Mouse (Mus musculus) embryonic stem cell, embryonic (primary cell): ENCODE data around the gene Cbx1.

Experiments used
- CTCF ChIA-PET, 4 experiments: fragments of 300-600 bp in 2 of 4; fragments of 350-600 bp in 2 of 4; sonication (Branson Sonifier 250); formaldehyde crosslinking; loops; one replicate each; lab custom pipeline; 2022; ENCODE audit warnings: inconsistent platforms in 2 of 4; lab: Charles Lee
- POLR2A ChIA-PET, 4 experiments: fragments of 300-600 bp in 2 of 4; fragments of 350-600 bp in 2 of 4; sonication (Branson Sonifier 250); formaldehyde crosslinking; loops; one replicate each; lab custom pipeline; 2022; ENCODE audit warnings: antibody characterized with exemption in 4 of 4, inconsistent platforms in 1 of 4; lab: Charles Lee

Cbx1 gene

DNA sequence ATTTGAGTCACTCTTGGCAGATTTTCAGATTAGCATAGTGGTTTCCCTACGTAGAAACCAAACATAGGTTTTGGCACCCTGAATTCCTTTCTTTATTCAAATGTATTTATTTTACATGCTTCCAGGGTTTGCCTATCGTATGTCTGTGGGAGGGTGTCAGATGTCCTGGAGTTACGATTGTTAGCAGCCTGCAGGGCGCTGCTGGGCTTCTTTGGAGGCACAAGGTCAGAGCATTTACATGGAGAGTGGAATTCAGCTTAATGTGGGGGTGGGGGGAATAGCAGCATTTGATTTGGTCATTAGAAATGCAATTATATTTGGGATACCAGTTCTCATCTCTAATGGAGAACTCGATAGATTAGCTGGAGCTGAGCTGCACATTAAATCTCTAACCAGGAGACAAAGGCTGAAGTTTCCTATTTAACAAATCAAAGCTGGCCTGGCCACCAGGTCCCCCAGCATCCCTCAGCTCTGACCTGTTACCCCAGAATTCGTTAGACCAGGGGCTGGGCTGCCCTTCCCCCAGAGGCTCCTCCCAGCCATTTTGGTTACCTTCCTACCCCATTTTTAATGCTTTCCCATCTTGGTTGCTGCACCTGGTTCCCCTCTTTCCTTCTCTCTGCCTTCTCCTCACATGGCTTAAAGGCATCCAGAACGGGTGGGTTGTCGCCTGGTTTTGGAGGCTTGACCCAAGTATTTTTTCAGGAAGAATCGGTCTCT, 2.0 kb upstream of the Cbx1 start:
- CTCF ChIA-PET, result interaction anchor here in 3 of 4 experiments (0.6 to 1.4 kb wide), 14 partner anchors 8 to 641 kb away, joined by 3 to 13 read pairs (median 4); partner anchors contain the start of genes Cdk5rap3 (in 1 of the 3) and Snx11 (in 1 of the 3)

DNA sequence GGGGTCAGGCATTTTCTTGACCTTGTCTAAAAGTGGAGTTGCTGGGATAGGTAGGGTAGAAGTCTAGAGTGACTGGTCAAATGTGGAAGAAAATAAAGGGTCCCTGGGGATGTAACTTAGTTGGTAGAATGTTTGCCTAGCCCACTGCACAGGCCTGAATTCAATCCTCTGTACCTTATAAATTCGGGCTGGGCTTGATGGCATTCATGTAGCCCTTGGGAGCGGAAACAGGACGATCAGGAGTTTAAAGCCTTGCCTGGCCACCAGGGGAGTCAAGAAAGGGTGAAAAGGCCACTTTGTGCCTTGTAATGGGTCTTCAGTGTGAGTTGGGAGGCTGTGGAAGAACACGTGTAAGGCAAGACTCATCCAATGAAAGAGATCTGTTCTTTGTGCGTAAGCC, 1.1 kb downstream of the Cbx1 start:
- ChIA-PET POLR2A (interaction anchor here in 3 of 4 experiments (0.6 to 14.4 kb wide), 44 partner anchors 7 to 315 kb away, joined by 3 to 288 read pairs (median 4); partner anchors contain the start of genes Snx11 (in 3 of the 3), Nfe2l1 (in 2 of the 3) and Cdk5rap3 (in 1 of the 3)), CTCF (interaction anchor here in 2 of 4 experiments (0.6 to 1.0 kb wide), 3 partner anchors 9 to 224 kb away, joined by 5 to 7 read pairs (median 5); no protein-coding TSS in a partner anchor)

More for the DNA sequence above, 2.0 kb upstream of the Cbx1 start:
- POLR2A ChIA-PET, result interaction anchor here (0.5 to 2.7 kb wide), 36 partner anchors 8 to 916 kb away, joined by 3 to 15 read pairs (median 4); partner anchors contain the start of genes Snx11 (in 3 of the 4), Nfe2l1 (in 2 of the 4) and Hoxb13 (in 1 of the 4)

DNA sequence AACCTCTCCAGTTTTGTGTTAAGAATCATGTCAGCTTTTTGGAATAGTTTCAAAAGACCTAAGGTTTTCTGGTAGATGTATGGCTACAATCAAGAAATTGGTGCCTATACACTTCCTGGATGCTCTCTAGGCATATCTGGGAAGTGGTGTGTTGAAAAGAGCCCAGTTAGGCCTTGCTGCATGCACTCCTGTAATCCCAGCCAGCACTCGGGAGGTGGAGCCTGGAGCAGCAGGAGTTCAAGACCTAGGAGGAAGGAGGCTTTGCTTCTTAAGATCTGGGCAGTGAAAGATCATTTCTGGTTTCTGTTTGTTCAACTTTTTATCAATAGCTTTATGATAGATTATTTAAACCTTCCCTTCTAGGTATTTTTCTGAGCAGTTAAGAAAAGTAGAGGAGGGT, 1.8 kb downstream of the Cbx1 start:
- ChIA-PET POLR2A (interaction anchor here in 3 of 4 experiments (0.5 to 14.4 kb wide), 10 partner anchors 10 to 303 kb away, joined by 4 to 288 read pairs (median 14); partner anchors contain the start of genes Snx11 (in 2 of the 3), Copz2 (in 1 of the 3) and Nfe2l1 (in 1 of the 3)), CTCF (interaction anchor here in 1 of 4 experiments (0.6 kb wide), 1 partner anchor 223 kb away, joined by 7 read pairs; no protein-coding TSS in a partner anchor)

DNA sequence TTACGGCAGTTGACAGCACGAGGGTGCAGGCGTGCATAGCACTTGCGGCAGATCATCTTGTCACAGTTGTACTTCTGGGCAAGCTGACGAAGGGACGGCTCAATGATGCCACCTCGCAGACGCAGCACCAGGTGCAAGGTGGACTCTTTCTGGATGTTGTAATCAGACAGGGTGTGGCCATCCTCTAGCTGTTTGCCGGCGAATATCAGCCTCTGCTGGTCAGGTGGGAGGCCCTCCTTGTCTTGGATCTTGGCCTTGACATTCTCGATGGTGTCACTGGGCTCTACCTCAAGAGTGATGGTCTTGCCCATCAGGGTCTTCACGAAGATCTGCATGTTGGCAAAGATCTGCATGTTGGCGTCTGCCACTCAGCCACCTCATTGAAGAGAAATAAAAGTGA, 6.6 kb downstream of the Cbx1 start:
- POLR2A ChIA-PET, result interaction anchor here (0.6 to 14.4 kb wide), 34 partner anchors 8 to 507 kb away, joined by 3 to 288 read pairs (median 5); partner anchors contain the start of genes Nfe2l1 (in 2 of the 4) and Snx11 (in 1 of the 4)
- CTCF ChIA-PET, result interaction anchor here (0.6 to 4.0 kb wide), 12 partner anchors 9 to 650 kb away, joined by 3 to 15 read pairs (median 3); partner anchors contain the start of gene Snx11 (in 1 of the 4)

DNA sequence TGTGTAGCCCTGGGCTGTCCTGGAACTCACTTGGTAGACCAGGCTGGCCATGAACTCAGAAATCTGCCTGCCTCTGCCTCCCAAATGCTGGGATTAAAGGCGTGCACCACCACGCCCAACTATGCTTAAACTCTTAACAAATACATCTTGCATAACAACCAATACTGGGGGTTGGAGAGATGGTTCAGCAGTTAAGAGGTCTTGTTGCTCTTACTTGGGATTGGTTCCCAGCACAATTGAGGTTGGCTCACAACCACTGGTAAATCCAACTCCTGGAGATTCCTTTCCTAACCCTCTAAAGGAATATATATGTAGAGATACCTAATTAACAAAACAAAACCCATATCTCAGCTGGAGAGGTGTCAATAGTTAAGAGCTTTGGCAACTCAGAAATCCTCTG, 7.2 kb downstream of the Cbx1 start:
- POLR2A ChIA-PET, result interaction anchor here (0.6 to 14.4 kb wide), 41 partner anchors 8 to 391 kb away, joined by 3 to 288 read pairs (median 4); partner anchors contain the start of genes Nfe2l1 (in 2 of the 4), Snx11 (in 2 of the 4) and Kpnb1 (in 1 of the 4)

DNA sequence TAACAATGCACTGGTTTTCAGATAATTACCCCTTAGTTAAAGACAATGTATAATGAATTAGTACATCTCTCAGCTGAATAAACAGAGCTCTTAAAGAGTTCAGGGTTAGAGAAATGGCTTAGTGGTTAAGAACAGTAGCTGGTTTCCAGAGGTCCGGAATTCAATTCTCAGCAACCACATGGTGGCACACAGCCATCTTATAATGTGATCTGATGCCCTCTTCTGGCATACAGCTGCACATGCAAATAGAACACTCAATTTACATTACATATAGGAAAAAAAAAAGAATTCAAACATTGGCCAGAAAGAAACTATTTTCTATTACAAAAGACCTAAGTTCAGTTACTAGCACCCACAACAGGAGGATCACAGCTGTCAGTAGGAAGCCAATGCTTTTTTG, 7.7 kb downstream of the Cbx1 start:
- CTCF ChIA-PET, result interaction anchor here in 3 of 4 experiments (0.5 to 4.0 kb wide), 23 partner anchors 9 to 1288 kb away, joined by 3 to 15 read pairs (median 3); partner anchors contain the start of gene Snx11 (in 1 of the 3)
- POLR2A ChIA-PET, result interaction anchor here (0.6 to 14.4 kb wide), 34 partner anchors 8 to 391 kb away, joined by 3 to 288 read pairs (median 6); partner anchors contain the start of genes Nfe2l1 (in 2 of the 4), Snx11 (in 2 of the 4) and Kpnb1 (in 1 of the 4)

More for the DNA sequence above, 7.2 kb downstream of the Cbx1 start:
- CTCF ChIA-PET, result interaction anchor here (0.5 to 4.0 kb wide), 28 partner anchors 9 to 650 kb away, joined by 3 to 15 read pairs (median 3); partner anchors contain the start of gene Snx11 (in 2 of the 4)

DNA sequence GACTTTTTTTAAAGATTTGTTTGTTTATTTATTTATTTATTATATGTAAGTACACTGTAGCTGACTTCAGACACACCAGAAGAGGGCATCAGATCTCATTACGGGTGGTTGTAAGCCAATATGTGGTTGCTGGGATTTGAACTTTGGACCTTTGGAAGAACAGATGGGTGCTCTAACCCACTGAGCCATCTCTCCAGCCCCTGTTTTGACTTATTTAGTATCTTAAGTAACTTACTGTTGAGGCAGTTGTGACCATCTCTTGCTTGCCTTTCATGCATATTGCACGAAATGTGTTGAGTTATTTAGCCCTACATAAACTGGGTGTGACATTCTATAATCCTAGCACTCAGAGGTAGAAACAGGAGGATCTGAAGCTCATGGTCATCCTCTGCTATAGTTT, 10.6 kb downstream of the Cbx1 start:
- POLR2A ChIA-PET, result interaction anchor here in 3 of 4 experiments (0.7 to 14.4 kb wide), 8 partner anchors 10 to 25 kb away, joined by 3 to 288 read pairs (median 4); partner anchors contain the start of gene Nfe2l1 (in 1 of the 3)
- CTCF ChIA-PET, result no interaction called here

DNA sequence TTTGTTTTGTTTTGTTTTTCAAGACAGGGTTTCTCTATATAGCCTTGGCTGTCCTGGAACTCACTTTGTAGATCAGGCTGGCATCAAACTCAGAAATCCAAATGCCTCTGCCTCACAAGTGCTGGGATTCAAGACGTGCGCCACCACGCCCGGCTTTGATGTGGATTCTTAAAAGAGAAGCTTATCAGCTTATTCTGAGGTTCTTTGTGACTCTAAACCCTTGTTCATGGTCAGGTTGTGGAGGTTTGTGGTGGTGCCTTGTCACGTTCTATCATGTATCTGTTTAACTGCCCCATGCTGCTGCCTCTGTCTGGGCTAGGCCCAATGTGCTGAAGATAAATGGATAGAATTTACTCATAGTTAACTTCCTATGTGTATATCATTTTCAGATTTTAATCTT, 16.7 kb downstream of the Cbx1 start:
- POLR2A ChIA-PET, result interaction anchor here in 3 of 4 experiments (0.8 to 12.7 kb wide), 23 partner anchors 10 to 281 kb away, joined by 3 to 271 read pairs (median 4); partner anchors contain the start of genes Cbx1 (in 2 of the 3), Nfe2l1 (in 2 of the 3) and Snx11 (in 1 of the 3)
- CTCF ChIA-PET, result interaction anchor here in 2 of 4 experiments (0.6 to 1.9 kb wide), 6 partner anchors 9 to 55 kb away, joined by 3 to 7 read pairs (median 3); no protein-coding TSS in a partner anchor

DNA sequence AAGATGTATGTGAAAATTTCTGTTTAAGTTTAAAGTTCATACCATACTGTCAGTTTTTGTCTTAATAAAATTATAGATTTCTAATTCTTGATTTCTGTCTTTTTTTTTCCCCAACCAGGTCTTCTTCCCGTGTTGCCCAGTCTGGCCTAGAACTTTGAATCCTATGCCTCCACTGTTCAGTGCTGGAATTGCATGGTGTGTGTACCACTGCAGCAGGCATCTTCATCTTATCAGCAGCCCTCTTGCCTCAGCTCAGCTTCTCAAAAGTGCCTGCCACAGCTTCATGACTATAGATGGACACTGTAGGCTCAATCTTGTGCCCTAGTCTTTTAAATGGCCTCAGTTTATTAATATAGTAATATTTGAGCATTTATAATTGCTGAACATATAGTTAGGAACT, 19.1 kb downstream of the Cbx1 start:
- POLR2A ChIA-PET, result interaction anchor here (0.6 to 12.7 kb wide), 15 partner anchors 6 to 43 kb away, joined by 3 to 271 read pairs (median 7); partner anchors contain the start of genes Nfe2l1 (in 2 of the 4) and Cbx1 (in 1 of the 4)
- CTCF ChIA-PET, result interaction anchor here in 3 of 4 experiments (0.5 to 1.0 kb wide), 4 partner anchors 12 to 167 kb away, joined by 3 to 6 read pairs (median 4); partner anchors contain the start of gene Snx11 (in 1 of the 3)

DNA sequence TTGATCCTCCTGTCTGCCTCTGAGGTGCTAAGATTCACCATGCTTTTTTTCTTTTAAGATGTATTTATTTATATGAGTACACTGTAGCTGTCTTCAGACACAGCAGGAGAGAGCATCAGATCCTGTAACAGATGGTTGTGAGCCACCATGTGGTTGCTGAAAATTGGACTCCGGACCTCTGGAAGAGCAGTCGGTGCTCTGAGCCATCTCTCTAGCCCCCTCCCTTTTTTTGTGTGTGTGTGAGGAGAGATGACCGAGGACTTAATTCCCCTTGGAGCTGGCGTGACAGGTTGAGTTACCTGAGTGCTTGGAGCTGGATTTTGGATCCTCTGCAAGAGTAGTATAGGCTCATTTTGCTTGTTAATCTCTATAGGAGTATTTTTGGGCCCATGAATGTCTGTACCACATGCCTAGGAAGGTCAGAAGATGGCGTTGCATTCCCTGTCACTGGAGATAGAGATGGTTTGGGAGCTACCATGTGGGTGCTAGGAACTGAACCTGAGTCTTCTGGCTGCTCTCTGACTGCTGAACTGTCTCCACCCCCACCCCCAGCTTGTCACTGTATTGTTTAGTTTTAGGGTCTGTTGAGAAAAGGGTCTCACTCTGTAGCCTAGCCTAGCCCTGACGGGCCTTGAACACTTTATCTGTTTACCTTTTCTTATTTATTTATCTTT, 20.8 kb downstream of the Cbx1 start:
- CTCF ChIA-PET, result interaction anchor here in 3 of 4 experiments (0.6 to 2.7 kb wide), 11 partner anchors 11 to 612 kb away, joined by 3 to 15 read pairs (median 5); partner anchors contain the start of genes Lrrc46 (in 1 of the 3) and Mrpl10 (in 1 of the 3)

DNA sequence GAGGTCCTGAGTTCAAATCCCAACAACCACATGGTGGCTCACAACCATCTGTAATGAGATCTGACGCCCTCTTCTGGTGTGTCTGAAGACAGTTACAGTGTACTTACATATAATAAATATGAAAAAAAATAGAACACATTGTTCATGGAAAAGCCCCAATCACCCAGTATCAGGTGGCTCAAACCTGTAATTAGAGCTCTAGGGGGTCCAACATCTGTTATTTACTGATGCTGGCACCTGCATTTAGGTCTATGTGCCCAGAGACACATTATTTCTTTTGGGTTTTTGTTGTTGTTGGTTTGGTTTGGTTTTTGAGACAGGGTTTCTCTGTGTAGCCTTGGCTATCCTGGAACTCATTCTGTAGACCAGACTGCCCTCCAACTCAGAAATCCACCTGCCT, 22.3 kb downstream of the Cbx1 start:
- ChIA-PET POLR2A (interaction anchor here (0.7 to 12.7 kb wide), 17 partner anchors 9 to 46 kb away, joined by 3 to 271 read pairs (median 7); partner anchors contain the start of genes Nfe2l1 (in 2 of the 4) and Cbx1 (in 1 of the 4)), CTCF (interaction anchor here in 1 of 4 experiments (1.4 to 2.7 kb wide), 2 partner anchors 16 to 36 kb away, joined by 5 to 15 read pairs; no protein-coding TSS in a partner anchor)

More for the DNA sequence above, 20.8 kb downstream of the Cbx1 start:
- POLR2A ChIA-PET, result interaction anchor here (0.5 to 12.7 kb wide), 35 partner anchors 8 to 953 kb away, joined by 3 to 271 read pairs (median 5); partner anchors contain the start of genes Nfe2l1 (in 2 of the 4), Cbx1 (in 1 of the 4) and Scrn2 (in 1 of the 4)

DNA sequence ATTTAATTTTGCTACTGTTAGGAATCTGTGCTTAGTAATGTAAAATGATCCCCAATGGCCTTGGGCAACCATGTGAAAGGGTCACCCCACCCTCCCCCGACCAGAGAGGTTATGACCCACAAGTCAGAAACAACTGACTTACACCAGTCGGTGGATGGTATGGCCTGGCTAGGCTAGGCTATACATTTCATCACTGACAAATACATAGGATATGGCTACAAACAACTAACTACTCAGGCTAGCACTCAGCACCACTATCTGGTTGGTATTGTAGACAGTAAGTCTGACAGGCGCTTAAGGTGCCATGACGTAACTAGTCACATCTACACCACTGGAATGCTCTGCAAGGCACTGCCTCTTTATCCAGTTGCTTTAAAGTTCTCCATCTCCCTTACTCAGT, 24.5 kb downstream of the Cbx1 start:
- ChIA-PET POLR2A (interaction anchor here (0.8 to 12.7 kb wide), 15 partner anchors 8 to 47 kb away, joined by 3 to 271 read pairs (median 6); partner anchors contain the start of genes Nfe2l1 (in 2 of the 4) and Snx11 (in 2 of the 4)), CTCF (interaction anchor here in 1 of 4 experiments (1.7 kb wide), 1 partner anchor 29 kb away, joined by 7 read pairs; no protein-coding TSS in a partner anchor)

DNA sequence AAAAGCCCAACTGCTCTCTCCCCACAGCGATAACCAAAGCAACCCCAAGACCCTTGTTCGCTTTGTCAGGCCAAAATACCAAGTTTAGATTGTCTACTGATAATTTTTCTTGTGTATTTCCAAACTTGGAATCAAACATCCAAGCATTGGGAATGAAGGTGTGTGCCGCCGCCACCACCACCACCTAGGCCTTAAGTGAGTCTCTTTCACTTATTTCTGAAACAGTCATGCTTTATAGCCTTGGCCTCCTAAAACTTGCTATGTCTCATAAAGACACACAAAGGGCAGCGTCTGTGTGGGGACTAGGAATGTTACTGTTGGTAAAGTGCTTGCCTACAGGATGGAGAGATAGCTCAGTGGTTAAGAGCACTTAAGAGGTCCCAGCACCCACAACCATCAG, 25.0 kb downstream of the Cbx1 start:
- CTCF ChIA-PET, result no interaction called here
- POLR2A ChIA-PET, result interaction anchor here in 3 of 4 experiments (0.7 to 3.1 kb wide), 10 partner anchors 9 to 30 kb away, joined by 3 to 14 read pairs (median 4); partner anchors contain the start of gene Nfe2l1 (in 1 of the 3)

DNA sequence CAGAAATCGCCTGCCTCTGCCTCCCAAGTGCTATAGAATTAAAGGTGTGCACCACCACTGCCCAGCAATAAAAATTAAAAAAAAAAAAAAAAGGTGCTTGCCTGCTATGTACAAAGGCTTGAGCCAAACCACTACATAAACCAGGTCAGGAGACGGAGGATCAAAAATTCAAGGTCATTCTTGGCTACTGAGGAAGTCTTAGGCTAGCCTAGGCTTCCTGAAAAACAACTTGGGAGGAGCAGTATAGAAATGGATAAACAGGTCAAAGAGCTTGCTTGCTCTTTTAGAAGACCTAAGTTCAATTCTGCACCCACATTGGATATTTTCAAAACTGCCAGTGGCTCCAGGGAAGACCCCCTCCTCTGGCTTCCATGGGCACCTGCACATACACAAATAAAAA, 25.5 kb downstream of the Cbx1 start:
- CTCF ChIA-PET, result no interaction called here

DNA sequence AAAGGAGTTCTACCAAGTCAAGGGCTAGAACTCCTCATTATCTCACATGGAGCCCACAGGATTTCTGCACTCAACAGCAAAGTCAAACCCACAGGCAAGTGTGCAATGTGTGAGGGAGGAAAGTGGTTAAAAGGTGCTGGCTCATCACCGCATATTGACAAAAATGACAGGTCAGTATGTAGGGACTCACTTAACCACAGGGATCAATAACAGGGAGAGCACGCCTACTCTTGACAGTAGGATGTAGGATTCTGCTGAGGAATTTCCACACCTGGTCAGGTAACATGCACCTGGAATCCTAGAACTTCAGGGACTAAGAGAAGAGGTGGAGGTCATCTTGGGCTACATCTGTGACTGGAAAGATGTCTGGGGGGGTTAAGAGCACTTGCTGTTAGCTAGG, 27.0 kb downstream of the Cbx1 start:
- ChIA-PET CTCF (interaction anchor here in 1 of 4 experiments (0.5 kb wide), 1 partner anchor 21 kb away, joined by 3 read pairs; no protein-coding TSS in a partner anchor), POLR2A (interaction anchor here in 2 of 4 experiments (0.6 to 1.4 kb wide), 7 partner anchors 10 to 111 kb away, joined by 3 to 5 read pairs (median 3); partner anchors contain the start of gene Nfe2l1 (in 1 of the 2))

More for the DNA sequence above, 25.5 kb downstream of the Cbx1 start:
- POLR2A ChIA-PET, result interaction anchor here in 3 of 4 experiments (0.5 to 3.1 kb wide), 11 partner anchors 8 to 218 kb away, joined by 3 to 14 read pairs (median 4); partner anchors contain the start of gene Nfe2l1 (in 1 of the 3)

DNA sequence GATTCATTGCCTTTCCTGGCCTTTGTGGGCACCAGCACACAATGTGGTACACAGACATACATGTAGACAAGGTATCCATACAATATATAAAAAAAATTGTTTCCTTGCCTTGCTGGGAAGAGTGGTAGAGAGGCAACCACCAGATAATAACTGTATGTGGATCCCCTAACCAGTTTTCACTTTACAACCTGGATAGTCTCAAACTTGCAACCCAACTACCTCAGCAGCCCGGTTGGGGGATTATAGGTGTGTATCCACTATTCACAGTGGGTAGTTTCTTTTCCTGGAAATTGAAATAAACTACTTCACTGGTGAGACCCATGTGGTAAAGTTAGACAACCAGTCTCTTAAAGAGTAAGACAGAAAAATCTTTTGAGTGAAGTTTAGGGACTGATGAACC, 27.6 kb downstream of the Cbx1 start:
- ChIA-PET CTCF (no interaction called here), POLR2A (interaction anchor here in 3 of 4 experiments (0.6 to 11.8 kb wide), 9 partner anchors 9 to 110 kb away, joined by 3 to 234 read pairs (median 3); partner anchors contain the start of gene Nfe2l1 (in 3 of the 3))
